ENCODE assay signal across 28 mouse cellular contexts in the genomic region with DNA sequence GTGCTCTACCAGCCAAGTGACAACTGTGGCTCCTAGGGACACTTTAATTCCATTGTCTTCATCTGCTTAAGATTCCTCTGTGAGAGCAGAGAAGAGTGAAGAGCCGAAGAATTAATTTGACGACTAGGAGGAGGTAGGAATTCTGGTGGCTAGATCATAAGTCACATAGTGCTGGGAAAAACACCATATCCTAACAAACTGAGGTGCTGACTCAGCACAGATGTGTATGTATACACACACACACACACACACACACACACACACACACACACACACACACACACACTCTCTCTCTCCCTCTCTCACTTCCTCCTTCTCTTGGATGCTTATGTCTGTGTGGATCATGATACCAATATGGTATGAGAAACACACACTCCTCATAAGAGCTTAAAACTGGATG.
"Had no signal": no experiment of that assay in that cellular context is flagged by ENCODE, and none has a peak within 500 bp of the region (broad histone marks: within the 10 kb centered on the region; RNA-seq: fewer than 3 reads in every experiment).

No protein-coding gene starts in this region.

- H3K27me3 ChIP-seq: heart, embryonic 12.5 days; hindbrain, embryonic 12.5 days; intestine, embryonic 15.5 days; kidney, embryonic 15.5 days; limb, embryonic 13.5 days; limb, embryonic 15.5 days; liver, embryonic 13.5 days; liver, embryonic 15.5 days had no signal

- H3K9me3 ChIP-seq: heart, embryonic 10.5 days; heart, embryonic 12.5 days; hindbrain, embryonic 10.5 days; hindbrain, embryonic 12.5 days; intestine, embryonic 15.5 days; kidney, embryonic 15.5 days; limb, embryonic 13.5 days; limb, embryonic 15.5 days; liver, embryonic 13.5 days; liver, embryonic 15.5 days had no signal

- H3K4me1 ChIP-seq: heart, embryonic 10.5 days; heart, embryonic 12.5 days; intestine, embryonic 15.5 days; kidney, embryonic 15.5 days; limb, embryonic 13.5 days; limb, embryonic 15.5 days; liver, embryonic 13.5 days; liver, embryonic 15.5 days had no signal

- H3K27ac ChIP-seq: heart, embryonic 10.5 days; hindbrain, embryonic 10.5 days; hindbrain, embryonic 12.5 days; hindbrain, embryonic 14.5 days; intestine, embryonic 15.5 days; kidney, embryonic 15.5 days; kidney, postnatal 0 days; limb, embryonic 13.5 days; limb, embryonic 15.5 days; liver, embryonic 13.5 days; liver, embryonic 15.5 days had no signal

- H3K9ac ChIP-seq: heart, embryonic 12.5 days; hindbrain, embryonic 12.5 days; hindbrain, embryonic 14.5 days; intestine, embryonic 15.5 days; kidney, embryonic 15.5 days; limb, embryonic 13.5 days; limb, embryonic 15.5 days; liver, embryonic 13.5 days; liver, embryonic 15.5 days had no signal

- H3K4me3 ChIP-seq: heart, embryonic 10.5 days; heart, embryonic 12.5 days; hindbrain, embryonic 10.5 days; hindbrain, embryonic 12.5 days; intestine, embryonic 15.5 days; kidney, embryonic 15.5 days; limb, embryonic 13.5 days; limb, embryonic 15.5 days; liver, embryonic 13.5 days; liver, embryonic 15.5 days had no signal

- DNase-seq: gastrocnemius, postnatal 14 days; gastrocnemius, postnatal 36 days; heart, adult 18-20 months; heart, postnatal 10 days; heart, postnatal 4 days; kidney, adult 18-20 months; kidney, adult 8-10 months; kidney, postnatal 14 days; kidney, postnatal 4 days; layer of hippocampus, adult 9-11 months; layer of hippocampus, postnatal 36 days; left cerebral cortex, postnatal 4 days; liver, embryonic 13.5 days had no signal

- H3K4me2 ChIP-seq: heart, embryonic 12.5 days; hindbrain, embryonic 12.5 days; hindbrain, embryonic 14.5 days; intestine, embryonic 15.5 days; kidney, embryonic 15.5 days; limb, embryonic 13.5 days; limb, embryonic 15.5 days; liver, embryonic 11.5 days; liver, embryonic 13.5 days; liver, embryonic 15.5 days had no signal

- ATAC-seq: hindbrain, embryonic 16.5 days; inflammation-experienced regulatory T-cells, adult 6 months; intestine, embryonic 15.5 days; intestine, postnatal 0 days had no signal
